Mouse (Mus musculus) small intestine, adult 2 months (tissue): ENCODE measurements around the gene Atp6v1fnb.

Experiments used
- CTCF ChIP-seq: fragments of 200-500 bp; IDR thresholded peaks from 2 replicates; pipeline ENCODE4 v1.5.1; 2012; ENCODE audit warnings: low read depth, mild to moderate bottlenecking, control low read depth, inconsistent platforms, low read length, moderate library complexity, mixed read lengths; ENCODE audit not compliant: insufficient replicate concordance, insufficient read length; ENCODE audit errors: extremely low read depth
- POLR2A ChIP-seq: fragments of 200-500 bp; IDR thresholded peaks from 2 replicates; pipeline ENCODE4 v1.6.1; 2012; ENCODE audit warnings: low read depth, mild to moderate bottlenecking, control low read depth, inconsistent platforms, low read length, moderate library complexity

- no peak for TF ChIP-seq CTCF
- TF ChIP-seq POLR2A = no peak
Observed at GRCm38 (mm10) chr6:29500177-29500576, 28.9 kb downstream of the Atp6v1fnb start.
